Mouse (Mus musculus): ENCODE data around the gene Gm20388. TPM values are rescaled to one million over a fixed set of nuclear protein-coding genes. Genes with fewer than 3 reads are reported as not detected.
"Not testable (repeated sequence)": the region's sequence is repeated elsewhere in the genome, so short reads cannot be mapped to it uniquely, and the experiment has no call there.

Gm20388 gene
- polyA plus RNA-seq, 1 experiment from 2014 or later = not detected

DNA sequence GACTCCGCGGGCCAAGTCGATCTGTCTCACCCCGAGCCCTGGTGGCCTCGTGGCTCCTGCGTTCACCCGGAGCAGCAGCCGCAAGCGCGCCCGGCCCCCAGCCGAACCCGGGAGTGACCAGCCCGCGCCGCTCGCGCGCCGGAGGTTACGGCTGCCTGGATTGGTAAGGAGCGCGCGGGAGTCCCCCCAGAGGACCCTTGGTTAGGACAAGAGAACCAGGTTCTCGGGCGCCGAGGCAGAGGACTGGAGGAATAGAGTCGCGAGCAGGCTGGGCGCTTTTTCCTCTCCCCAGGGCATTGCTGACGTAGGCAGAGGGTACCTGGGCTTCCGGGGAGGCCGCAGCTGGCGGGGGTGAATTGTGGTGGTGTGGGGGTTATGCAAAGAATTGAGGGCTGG, 2657.5 kb downstream of the Gm20388 start:
- Histone ChIP-seq H3K4me1 (peaks cover 62% of the 10 kb centered on the region), H3K4me3 (peak overlapping the region; percentile 98), H3K9me3 (replicated peaks) (no peaks in the 10 kb centered on the region), H3K27me3 (replicated peaks) (no peaks in the 10 kb centered on the region), H3K36me3 (peaks cover 43% of the 10 kb centered on the region), H3K4me2 (peak overlapping the region; percentile 96), H3K27ac (peak overlapping the region; percentile 93), H3K9ac (peak overlapping the region; percentile 98)
- ATAC-seq = peak; percentile 53
- WGBS (ENCODE audit: insufficient replicate concordance) = 0% methylated on average over 34 of the region's 34 CpGs

GRCm38 (mm10) chr8:122568881-122569309, 2658.3 kb downstream of the Gm20388 start:
- Histone ChIP-seq H3K27ac (peak overlapping the region; percentile 93), H3K4me1 (peaks cover 70% of the 10 kb centered on the region), H3K36me3 (peaks cover 51% of the 10 kb centered on the region), H3K27me3 (replicated peaks) (no peaks in the 10 kb centered on the region), H3K9me3 (replicated peaks) (no peaks in the 10 kb centered on the region), H3K9ac (peak overlapping the region; percentile 98), H3K4me2 (peak overlapping the region; percentile 96), H3K4me3 (peak overlapping the region; percentile 98)
- WGBS (ENCODE audit: insufficient replicate concordance) = 17% methylated on average over 10 of the region's 10 CpGs
- ATAC-seq = no peak

DNA sequence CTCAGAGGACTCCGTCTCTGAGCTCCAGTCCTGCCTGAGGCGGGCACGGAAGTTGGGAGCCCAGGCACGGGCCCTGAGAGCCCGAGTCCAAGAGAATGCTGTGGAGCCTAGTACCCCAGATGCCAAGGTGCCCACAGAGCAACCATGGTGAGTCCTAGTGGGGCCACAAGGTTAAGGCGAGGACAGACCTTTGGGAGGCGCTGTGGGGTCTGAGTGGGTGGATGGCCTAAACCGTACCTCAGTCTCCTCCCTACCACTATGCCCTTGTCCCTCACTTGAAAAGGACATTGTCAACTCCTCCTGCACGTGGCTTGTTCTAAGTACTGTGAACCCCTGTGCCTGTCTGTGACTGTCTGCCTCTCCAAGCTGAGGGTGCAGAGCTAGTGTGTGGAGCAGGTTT, 2658.7 kb downstream of the Gm20388 start:
- peak overlapping the region; percentile 98 for H3K4me3 ChIP-seq
- peaks cover 55% of the 10 kb centered on the region for H3K36me3 ChIP-seq
- peaks cover 74% of the 10 kb centered on the region for H3K4me1 ChIP-seq
- H3K27ac ChIP-seq = peak overlapping the region; percentile 93
- no peaks in the 10 kb centered on the region for H3K27me3 ChIP-seq (replicated peaks)
- H3K9ac ChIP-seq = peak overlapping the region; percentile 98
- no peak for ATAC-seq
- WGBS (ENCODE audit: insufficient replicate concordance) = 54% methylated on average over 9 of the region's 9 CpGs
- peak overlapping the region; percentile 96 for H3K4me2 ChIP-seq
- H3K9me3 ChIP-seq (replicated peaks) = no peaks in the 10 kb centered on the region

DNA sequence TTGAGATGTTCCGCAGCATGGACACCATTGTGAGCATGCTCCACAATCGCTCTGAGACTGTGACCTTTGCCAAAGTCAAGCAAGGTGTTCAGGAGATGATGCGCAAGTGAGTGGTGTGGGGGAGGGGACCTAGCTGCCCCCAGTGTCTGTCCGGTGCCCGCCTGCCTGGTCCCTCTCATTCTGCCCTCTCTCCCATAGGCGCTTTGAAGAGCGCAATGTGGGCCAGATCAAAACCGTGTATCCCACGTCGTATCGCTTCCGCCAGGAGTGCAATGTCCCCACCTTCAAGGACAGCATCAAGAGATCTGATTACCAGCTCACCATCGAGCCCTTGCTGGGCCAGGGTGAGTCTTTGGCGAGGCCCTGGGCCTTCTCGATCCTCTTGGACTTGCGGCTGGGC, 2659.4 kb downstream of the Gm20388 start:
- Histone ChIP-seq H3K4me3 (peak overlapping the region; percentile 98), H3K4me1 (peaks cover 81% of the 10 kb centered on the region), H3K27me3 (replicated peaks) (no peaks in the 10 kb centered on the region), H3K9me3 (replicated peaks) (no peaks in the 10 kb centered on the region), H3K27ac (peak overlapping the region; percentile 93), H3K36me3 (peaks cover 62% of the 10 kb centered on the region), H3K9ac (0 out of 2 replicates have a peak overlapping the region, but pooled peaks have one; percentile 98), H3K4me2 (peak overlapping the region; percentile 96)
- no peak for ATAC-seq
- WGBS (ENCODE audit: insufficient replicate concordance) = 93% methylated on average over 16 of the region's 16 CpGs

GRCm38 (mm10) chr8:122571153-122571552, 2660.5 kb downstream of the Gm20388 start:
- H3K4me2 ChIP-seq = peak overlapping the region; percentile 96; the same call in 1 of the 2 replicates
- no peak for ATAC-seq
- H3K27ac ChIP-seq = 0 out of 2 replicates have a peak overlapping the region, but pooled peaks have one; percentile 8
- peaks cover 87% of the 10 kb centered on the region for H3K4me1 ChIP-seq
- H3K9ac ChIP-seq = no peak overlapping the region
- 85% methylated on average over 11 of the region's 11 CpGs for WGBS (ENCODE audit: insufficient replicate concordance)
- H3K9me3 ChIP-seq (replicated peaks) = no peaks in the 10 kb centered on the region
- no peaks in the 10 kb centered on the region for H3K27me3 ChIP-seq (replicated peaks)
- no peak overlapping the region for H3K4me3 ChIP-seq
- H3K36me3 ChIP-seq = peaks cover 63% of the 10 kb centered on the region

DNA sequence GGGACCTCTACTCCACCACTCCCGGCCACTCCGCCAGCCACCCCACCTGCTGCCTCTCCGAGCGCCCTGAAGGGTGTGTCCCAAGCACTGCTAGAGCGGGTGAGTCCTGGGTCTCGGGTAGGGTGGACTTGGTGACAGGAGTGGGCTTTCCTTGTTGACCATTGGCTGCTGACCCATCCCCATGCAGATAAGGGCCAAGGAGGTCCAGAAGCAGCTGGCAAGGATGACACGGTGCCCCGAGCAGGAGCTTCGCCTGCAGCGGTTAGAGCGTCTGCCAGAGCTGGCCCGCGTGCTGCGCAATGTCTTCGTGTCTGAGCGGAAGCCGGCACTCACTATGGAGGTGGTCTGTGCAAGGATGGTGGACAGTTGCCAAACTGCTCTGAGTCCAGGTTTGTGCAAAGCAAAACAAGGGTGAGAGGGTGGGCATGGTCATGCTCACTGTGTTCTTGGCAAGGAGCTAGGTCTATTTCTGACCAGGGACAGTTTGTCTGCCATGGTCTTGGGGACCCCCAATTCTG, 2661.2 kb downstream of the Gm20388 start:
- 91% methylated on average over 17 of the region's 17 CpGs for WGBS (ENCODE audit: insufficient replicate concordance)
- H3K36me3 ChIP-seq = peaks cover 63% of the 10 kb centered on the region

GRCm38 (mm10) chr8:122572751-122573150, 2662.1 kb downstream of the Gm20388 start:
- 0 out of 2 replicates have a peak overlapping the region, but pooled peaks have one; percentile 0 for H3K9ac ChIP-seq
- H3K27ac ChIP-seq = peak overlapping the region; percentile 83
- H3K36me3 ChIP-seq = peaks cover 63% of the 10 kb centered on the region

More for the DNA sequence above, 2661.2 kb downstream of the Gm20388 start:
- Histone ChIP-seq H3K4me1 (peaks cover 86% of the 10 kb centered on the region), H3K4me3 (no peak overlapping the region), H3K27me3 (replicated peaks) (no peaks in the 10 kb centered on the region), H3K9me3 (replicated peaks) (no peaks in the 10 kb centered on the region), H3K4me2 (peak overlapping the region; percentile 96; the same call in 1 of the 2 replicates), H3K9ac (0 out of 2 replicates have a peak overlapping the region, but pooled peaks have one; percentile 0), H3K27ac (no peak overlapping the region)
- ATAC-seq = no peak

GRCm38 (mm10) chr8:122573176-122573575, 2662.5 kb downstream of the Gm20388 start:
- 54% methylated on average over 4 of the region's 4 CpGs for WGBS (ENCODE audit: insufficient replicate concordance)
- H3K9ac ChIP-seq; ATAC-seq; H3K27me3 ChIP-seq (replicated peaks); H3K4me3 ChIP-seq; H3K9me3 ChIP-seq (replicated peaks): not testable (repeated sequence)
- Histone ChIP-seq H3K27ac (peak overlapping the region; percentile 83), H3K4me2 (peak overlapping the region; percentile 19; the same call in 1 of the 2 replicates), H3K36me3 (peaks cover 63% of the 10 kb centered on the region), H3K4me1 (peaks cover 87% of the 10 kb centered on the region)

More at GRCm38 (mm10) chr8:122572751-122573150, 2662.1 kb downstream of the Gm20388 start:
- H3K4me2 ChIP-seq = peak overlapping the region; percentile 19; the same call in 1 of the 2 replicates
- peaks cover 87% of the 10 kb centered on the region for H3K4me1 ChIP-seq
- H3K4me3 ChIP-seq = no peak overlapping the region
- 89% methylated on average over 3 of the region's 3 CpGs for WGBS (ENCODE audit: insufficient replicate concordance)
- no peaks in the 10 kb centered on the region for H3K9me3 ChIP-seq (replicated peaks)
- no peaks in the 10 kb centered on the region for H3K27me3 ChIP-seq (replicated peaks)
- no peak for ATAC-seq

DNA sequence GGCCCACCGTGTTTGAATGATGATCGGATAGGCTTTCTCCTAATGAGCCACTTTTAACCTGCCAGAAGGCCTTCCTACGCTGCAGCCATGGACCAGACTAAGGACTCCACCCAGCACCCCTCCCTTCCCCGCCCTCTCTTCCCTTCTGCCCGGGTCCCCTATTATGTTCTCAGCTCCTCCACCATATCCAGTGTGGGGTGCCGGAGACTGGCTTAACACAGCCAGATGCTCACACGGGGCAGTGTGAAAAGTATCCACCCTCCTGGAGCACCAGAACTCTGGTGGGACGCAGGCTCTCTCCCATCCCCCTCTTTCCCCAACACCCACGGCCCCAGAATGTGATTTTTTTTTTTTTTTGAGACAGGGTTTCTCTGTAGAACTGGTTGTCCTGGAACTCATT, 2662.9 kb downstream of the Gm20388 start:
- Histone ChIP-seq H3K9me3 (replicated peaks) (no peaks in the 10 kb centered on the region), H3K27ac (peak overlapping the region; percentile 83), H3K27me3 (replicated peaks) (no peaks in the 10 kb centered on the region), H3K36me3 (peaks cover 63% of the 10 kb centered on the region), H3K4me1 (peaks cover 87% of the 10 kb centered on the region), H3K4me3 (no peak overlapping the region), H3K4me2 (no peak overlapping the region), H3K9ac (no peak overlapping the region)
- ATAC-seq = no peak
- 41% methylated on average over 9 of the region's 9 CpGs for WGBS (ENCODE audit: insufficient replicate concordance)

- Histone ChIP-seq H3K4me1 (peaks cover 81% of the 10 kb centered on the region), H3K9ac (peak overlapping the region; percentile 77), H3K9me3 (replicated peaks) (no peaks in the 10 kb centered on the region), H3K27me3 (replicated peaks) (no peaks in the 10 kb centered on the region), H3K27ac (peak overlapping the region; percentile 83), H3K4me3 (peak overlapping the region; percentile 71; the same call in 1 of the 2 replicates), H3K4me2 (peak overlapping the region; percentile 92), H3K36me3 (peaks cover 58% of the 10 kb centered on the region)
- ATAC-seq = no peak
- 46% methylated on average over 3 of the region's 3 CpGs for WGBS (ENCODE audit: insufficient replicate concordance)
Measured at GRCm38 (mm10) chr8:122574264-122574663, 2663.6 kb downstream of the Gm20388 start.

DNA sequence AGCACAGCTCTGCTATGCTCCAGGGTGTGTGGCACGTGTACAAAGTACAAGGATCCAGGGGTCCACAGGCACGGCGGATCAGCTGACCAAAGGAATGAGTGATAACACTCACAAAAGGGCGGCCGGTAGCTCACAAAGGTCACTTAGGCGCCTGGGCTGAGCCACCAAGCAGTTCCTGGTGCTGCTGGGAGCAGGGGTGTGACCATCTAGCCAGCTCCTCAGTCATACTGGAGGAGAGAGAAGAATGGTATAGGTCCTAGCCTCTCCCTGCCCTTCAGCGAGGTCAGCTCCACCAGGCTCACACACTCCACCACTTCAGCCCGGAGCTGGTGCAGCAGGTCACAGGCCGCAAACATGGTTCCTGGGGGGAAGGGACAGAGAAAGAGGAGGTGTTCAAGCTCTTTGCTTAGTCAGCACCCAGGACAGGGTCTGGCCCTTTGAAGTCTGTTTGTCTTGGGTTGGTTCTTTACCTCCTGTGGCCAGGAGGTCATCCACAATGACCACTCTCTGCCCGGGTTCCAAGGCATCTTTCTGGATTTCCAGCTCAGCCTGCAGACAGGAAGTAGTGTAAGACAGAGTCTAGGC, 2664.1 kb downstream of the Gm20388 start:
- peak overlapping the region; percentile 92 for H3K4me2 ChIP-seq
- ATAC-seq = peak; percentile 19; the same call in 1 of the 2 replicates
- H3K9ac ChIP-seq = peak overlapping the region; percentile 77
- peak overlapping the region; percentile 71 for H3K4me3 ChIP-seq
- H3K9me3 ChIP-seq (replicated peaks) = no peaks in the 10 kb centered on the region
- peak overlapping the region; percentile 83 for H3K27ac ChIP-seq
- H3K4me1 ChIP-seq = peaks cover 76% of the 10 kb centered on the region
- WGBS (ENCODE audit: insufficient replicate concordance) = 15% methylated on average over 10 of the region's 10 CpGs
- no peaks in the 10 kb centered on the region for H3K27me3 ChIP-seq (replicated peaks)
- H3K36me3 ChIP-seq = peaks cover 53% of the 10 kb centered on the region

DNA sequence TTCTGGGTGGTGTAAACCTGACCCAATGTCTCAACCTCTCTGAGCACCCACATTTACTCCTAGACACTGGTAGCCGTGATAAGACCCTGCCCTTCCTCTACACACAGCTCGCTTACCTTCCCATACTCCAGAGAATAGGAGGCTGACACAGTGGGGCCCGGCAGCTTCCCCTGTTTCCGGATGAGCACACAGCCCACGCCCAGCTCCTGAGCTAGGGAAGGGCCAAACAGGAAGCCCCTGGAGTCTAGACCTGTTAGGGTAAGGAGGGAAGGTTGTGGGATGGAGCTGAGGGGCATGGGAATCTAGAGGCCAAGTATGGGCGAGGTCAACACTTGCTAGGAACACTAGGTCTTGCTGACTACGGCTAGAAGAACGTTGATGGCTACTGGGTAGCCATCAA, 2664.6 kb downstream of the Gm20388 start:
- H3K4me1 ChIP-seq = peaks cover 70% of the 10 kb centered on the region
- H3K27ac ChIP-seq = peak overlapping the region; percentile 83
- H3K9me3 ChIP-seq (replicated peaks) = no peaks in the 10 kb centered on the region
- ATAC-seq = peak; percentile 33
- peak overlapping the region; percentile 71 for H3K4me3 ChIP-seq
- WGBS (ENCODE audit: insufficient replicate concordance) = 15% methylated on average over 8 of the region's 8 CpGs
- peak overlapping the region; percentile 92 for H3K4me2 ChIP-seq
- no peaks in the 10 kb centered on the region for H3K27me3 ChIP-seq (replicated peaks)
- H3K36me3 ChIP-seq = peaks cover 48% of the 10 kb centered on the region
- peak overlapping the region; percentile 77 for H3K9ac ChIP-seq

Data from liver, embryonic 12.5 days (tissue).